In the genomic region with DNA sequence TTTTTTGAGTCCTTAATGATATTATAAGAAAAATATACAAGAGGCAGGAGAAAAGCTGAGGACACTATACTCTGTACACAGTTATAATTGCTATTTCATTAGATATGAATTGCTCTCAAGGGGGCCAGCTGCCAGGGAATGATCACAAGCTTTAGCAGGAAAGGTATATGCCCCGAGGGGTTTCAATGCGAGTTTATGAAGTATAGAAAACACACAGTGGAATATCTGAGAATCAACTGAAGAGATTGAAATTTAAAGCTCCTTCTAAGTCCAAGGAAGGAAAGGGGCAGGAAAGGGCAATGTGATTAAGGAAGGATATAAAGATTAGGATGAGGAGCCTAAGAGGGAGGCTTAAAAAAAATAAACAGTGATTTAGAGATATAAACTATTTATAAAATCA, we compare ENCODE assay signal across 26 mouse cellular contexts.
"Had no signal": no experiment of that assay in that cellular context is flagged by ENCODE, and none has a peak within 500 bp of the region (broad histone marks: within the 10 kb centered on the region; RNA-seq: fewer than 3 reads in every experiment).

No protein-coding gene starts in this region.

- H3K9ac ChIP-seq: heart, embryonic 13.5 days; heart, embryonic 15.5 days; hindbrain, embryonic 12.5 days; hindbrain, embryonic 14.5 days; intestine, embryonic 15.5 days; limb, embryonic 12.5 days; liver, embryonic 13.5 days had no signal

- H3K36me3 ChIP-seq: heart, embryonic 13.5 days; heart, embryonic 15.5 days; hindbrain, embryonic 10.5 days; hindbrain, embryonic 12.5 days; intestine, embryonic 15.5 days; limb, embryonic 12.5 days; liver, embryonic 13.5 days had no signal

- H3K4me2 ChIP-seq: heart, embryonic 11.5 days; heart, embryonic 13.5 days; heart, embryonic 15.5 days; hindbrain, embryonic 12.5 days; hindbrain, embryonic 14.5 days; intestine, embryonic 15.5 days; liver, embryonic 11.5 days; liver, embryonic 13.5 days had no signal

- H3K4me3 ChIP-seq: gastrocnemius, adult 2 months; heart, adult 2 months; heart, embryonic 13.5 days; heart, embryonic 15.5 days; hindbrain, embryonic 10.5 days; hindbrain, embryonic 12.5 days; intestine, embryonic 15.5 days; layer of hippocampus, adult 2 months; left cerebral cortex, adult 2 months; limb, embryonic 12.5 days; liver, embryonic 13.5 days had no signal

- H3K4me1 ChIP-seq: liver, embryonic 13.5 days had no signal

- H3K27me3 ChIP-seq: heart, embryonic 13.5 days; heart, embryonic 15.5 days; hindbrain, embryonic 12.5 days; intestine, embryonic 15.5 days; liver, embryonic 13.5 days had no signal

- ATAC-seq: hindbrain, embryonic 16.5 days; inflammation-experienced regulatory T-cells, adult 6 months; intestine, embryonic 15.5 days; intestine, postnatal 0 days had no signal

- H3K27ac ChIP-seq: gastrocnemius, adult 2 months; heart, adult 2 months; heart, embryonic 15.5 days; hindbrain, embryonic 12.5 days; hindbrain, embryonic 14.5 days; intestine, embryonic 15.5 days; layer of hippocampus, adult 2 months; left cerebral cortex, adult 2 months; limb, embryonic 12.5 days; liver, embryonic 13.5 days had no signal

- DNase-seq: gastrocnemius, adult 2 months; gastrocnemius, postnatal 10 days; gastrocnemius, postnatal 25 days; heart, adult 2 months; heart, postnatal 14 days; heart, postnatal 4 days; kidney, adult 18-20 months; kidney, adult 8-10 months; kidney, postnatal 10 days; kidney, postnatal 25 days; liver; liver, embryonic 13.5 days had no signal

- H3K9me3 ChIP-seq: heart, embryonic 13.5 days; heart, embryonic 15.5 days; hindbrain, embryonic 10.5 days; hindbrain, embryonic 12.5 days; intestine, embryonic 15.5 days; limb, embryonic 12.5 days; liver, embryonic 13.5 days had no signal
